8 mouse cellular contexts compared by ENCODE assay signal in the genomic region with DNA sequence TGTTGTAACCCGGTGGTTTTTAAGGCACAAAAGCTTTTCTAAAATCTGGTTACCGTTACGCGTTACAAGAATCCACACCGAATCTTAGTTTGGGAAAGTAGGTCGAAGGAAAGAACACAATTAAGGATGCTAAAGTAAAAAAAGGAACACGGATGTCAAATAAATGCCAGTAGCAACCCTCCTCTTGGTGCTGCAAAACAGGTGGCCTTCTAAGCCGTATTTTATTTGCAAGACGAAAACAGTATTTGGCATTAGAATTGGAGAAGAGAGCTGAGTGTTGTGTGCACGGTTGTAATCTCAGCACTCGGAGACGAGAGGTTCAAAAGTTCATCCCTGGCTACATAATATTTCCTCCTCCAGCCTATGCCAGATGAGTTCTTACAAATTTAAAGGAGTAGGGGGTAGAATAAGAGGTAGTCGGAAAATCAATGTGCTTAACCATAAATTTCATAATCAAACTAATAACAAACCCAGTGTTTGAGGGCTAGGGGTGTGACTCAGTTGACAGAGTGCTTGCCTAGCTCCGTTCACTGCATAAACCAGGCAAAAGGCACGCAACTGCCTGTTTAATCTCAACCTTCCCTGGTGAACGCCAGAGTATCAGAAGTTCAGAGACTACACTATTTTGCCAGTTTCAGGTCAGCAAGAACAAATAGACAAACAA. TPM values are rescaled to one million over a fixed set of nuclear protein-coding genes. Genes with fewer than 3 reads are reported as not detected.
DNase-seq lines count a peak whose midpoint lies in the region; ATAC-seq and TF ChIP-seq lines count a peak whose summit lies in the region.

No protein-coding gene starts in this region.

- no peaks in the 10 kb centered on the region for H3K9me3 ChIP-seq in limb, embryonic 14.5 days (ENCODE audit: control insufficient read depth, low read length)
- no peaks in the 10 kb centered on the region for H3K9me3 ChIP-seq in stomach, postnatal 0 days (ENCODE audit: control insufficient read depth, low read length)

- no peaks in the 10 kb centered on the region for H3K36me3 ChIP-seq in limb, embryonic 14.5 days (ENCODE audit: control insufficient read depth, insufficient read depth, low read length)
- H3K36me3 ChIP-seq in stomach, postnatal 0 days (ENCODE audit: control insufficient read depth, insufficient read depth, low read length): no peaks in the 10 kb centered on the region

- no peak for TF ChIP-seq EP300 in stomach, postnatal 0 days (optimal IDR thresholded peaks at IDR 0.05)

- TF ChIP-seq CTCF in cerebellum, adult 2 months (IDR thresholded peaks at IDR 0.05; ENCODE audit: borderline replicate concordance, insufficient read depth, low read depth, low read length): no peak
- TF ChIP-seq CTCF in stomach, postnatal 0 days (IDR thresholded peaks at IDR 0.05; ENCODE audit: low read depth): no peak

- ATAC-seq in limb, embryonic 14.5 days (ENCODE audit: low FRiP score, low read depth): no peak
- no peak for ATAC-seq in stomach, postnatal 0 days (ENCODE audit: low FRiP score, low TSS enrichment)

- DNase-seq in cerebellum, adult 2 months: no peak
- no peak for DNase-seq in cerebellum, adult 9-10 months
- DNase-seq in retina, embryonic 14.5 days (ENCODE audit: low spot score): peak; percentile 7
- no peak for DNase-seq in retina, postnatal 1 day
- DNase-seq in limb, embryonic 14.5 days (ENCODE audit: low spot score): no peak
- DNase-seq in stomach, postnatal 0 days (ENCODE audit: low spot score): no peak
- no peak for DNase-seq in layer of hippocampus, postnatal 14 days (ENCODE audit: low spot score in 2 of 2)
- no peak for DNase-seq in right cerebral cortex, postnatal 4 days

- no peaks in the 10 kb centered on the region for H3K4me1 ChIP-seq in cerebellum, adult 2 months (ENCODE audit: control insufficient read depth, insufficient read depth, low read length)
- peaks cover 12% of the 10 kb centered on the region for H3K4me1 ChIP-seq in limb, embryonic 14.5 days (ENCODE audit: control insufficient read depth, insufficient read depth, low read length)
- H3K4me1 ChIP-seq in stomach, postnatal 0 days (replicated peaks; ENCODE audit: control insufficient read depth, insufficient read depth): peaks cover 2% of the 10 kb centered on the region; the same call in 1 of the 2 replicates

- no peak for TF ChIP-seq POLR2A in cerebellum, adult 2 months (IDR thresholded peaks at IDR 0.05; ENCODE audit: borderline replicate concordance, insufficient read depth, low read length)
- TF ChIP-seq POLR2A in limb, embryonic 14.5 days (IDR thresholded peaks at IDR 0.05; ENCODE audit: borderline replicate concordance, extremely low read depth, insufficient read depth, insufficient read length): no peak

- peak overlapping the region; percentile 87 for H3K4me3 ChIP-seq in cerebellum, adult 2 months (replicated peaks; ENCODE audit: insufficient read depth, low read depth, low read length)
- peak overlapping the region; percentile 96 for H3K4me3 ChIP-seq in limb, embryonic 14.5 days (replicated peaks; ENCODE audit: low read length)
- H3K4me3 ChIP-seq in stomach, postnatal 0 days (ENCODE audit: low read depth, low read length): peak overlapping the region; percentile 94

- H3K27ac ChIP-seq in cerebellum, adult 2 months (ENCODE audit: insufficient read depth, low read length): peak overlapping the region; percentile 97; the same call in 1 of the 2 replicates
- H3K27ac ChIP-seq in limb, embryonic 14.5 days (replicated peaks; ENCODE audit: low read depth, low read length): peak overlapping the region; percentile 98
- peak overlapping the region; percentile 98 for H3K27ac ChIP-seq in stomach, postnatal 0 days (replicated peaks)

- H3K4me2 ChIP-seq in limb, embryonic 14.5 days (replicated peaks; ENCODE audit: low read depth, low read length, severe bottlenecking): peak overlapping the region; percentile 55
- H3K4me2 ChIP-seq in stomach, postnatal 0 days (replicated peaks; ENCODE audit: low read depth): peak overlapping the region; percentile 85

- H3K27me3 ChIP-seq in cerebellum, adult 2 months (ENCODE audit: control insufficient read depth, insufficient read depth, low read length): no peaks in the 10 kb centered on the region
- H3K27me3 ChIP-seq in limb, embryonic 14.5 days (ENCODE audit: control insufficient read depth, insufficient read depth, low read length): peaks cover 5% of the 10 kb centered on the region; the same call in 1 of the 2 replicates
- H3K27me3 ChIP-seq in stomach, postnatal 0 days (ENCODE audit: control insufficient read depth, insufficient read depth, low read length): no peaks in the 10 kb centered on the region

- peak overlapping the region; percentile 100 for H3K9ac ChIP-seq in limb, embryonic 14.5 days (ENCODE audit: low read depth, low read length, severe bottlenecking)
- H3K9ac ChIP-seq in stomach, postnatal 0 days (ENCODE audit: low read length): peak overlapping the region; percentile 93

- 25% methylated on average over 16 of the region's 16 CpGs for WGBS in cerebellum, adult 2 months
- 25% methylated on average over 16 of the region's 16 CpGs for WGBS in limb, embryonic 14.5 days
- WGBS in stomach, postnatal 0 days: 14% methylated on average over 16 of the region's 16 CpGs

RNA-seq across cellular contexts. Expression of a gene that starts 0.7 kb away (rescaled TPM):
- 8.9 and 9.4 TPM in 2 replicates for polyA plus RNA-seq in cerebellum, adult 2 months (2012; rRNA removed)
- 10.3 and 11.9 TPM in 2 replicates for polyA plus RNA-seq in limb, embryonic 14.5 days (2012; rRNA removed)
- 23.2 and 27.3 TPM in 2 replicates for polyA plus RNA-seq in limb, embryonic 14.5 days (2014; fragmentation: Nextera tagmentation; extraction: Ambion mirVana)
- polyA plus RNA-seq in stomach, postnatal 0 days (2015; fragmentation: Nextera tagmentation; extraction: Ambion mirVana): 5.3 and 5.6 TPM in 2 replicates
- total RNA-seq in layer of hippocampus, postnatal 14 days (2021): 10 to 100 TPM; 23.8 to 25.3 TPM

RNA-seq across cellular contexts. Expression of a gene that starts 10.1 kb away (rescaled TPM):
- not detected in 2 replicates for polyA plus RNA-seq in cerebellum, adult 2 months (2012; rRNA removed)
- polyA plus RNA-seq in limb, embryonic 14.5 days (2012; rRNA removed): not detected in 2 replicates
- polyA plus RNA-seq in limb, embryonic 14.5 days (2014; fragmentation: Nextera tagmentation; extraction: Ambion mirVana): not detected in 2 replicates
- polyA plus RNA-seq in stomach, postnatal 0 days (2015; fragmentation: Nextera tagmentation; extraction: Ambion mirVana): 0.19 TPM in 1 of 2 replicates, not detected in the other
- not detected for total RNA-seq in layer of hippocampus, postnatal 14 days (2021)
